Mouse (Mus musculus): ENCODE data around the gene Trpm8. TPM values are rescaled to one million over a fixed set of nuclear protein-coding genes. Genes with fewer than 3 reads are reported as not detected.

The Trpm8 gene
- polyA plus RNA-seq, 1 experiment = not detected

DNA sequence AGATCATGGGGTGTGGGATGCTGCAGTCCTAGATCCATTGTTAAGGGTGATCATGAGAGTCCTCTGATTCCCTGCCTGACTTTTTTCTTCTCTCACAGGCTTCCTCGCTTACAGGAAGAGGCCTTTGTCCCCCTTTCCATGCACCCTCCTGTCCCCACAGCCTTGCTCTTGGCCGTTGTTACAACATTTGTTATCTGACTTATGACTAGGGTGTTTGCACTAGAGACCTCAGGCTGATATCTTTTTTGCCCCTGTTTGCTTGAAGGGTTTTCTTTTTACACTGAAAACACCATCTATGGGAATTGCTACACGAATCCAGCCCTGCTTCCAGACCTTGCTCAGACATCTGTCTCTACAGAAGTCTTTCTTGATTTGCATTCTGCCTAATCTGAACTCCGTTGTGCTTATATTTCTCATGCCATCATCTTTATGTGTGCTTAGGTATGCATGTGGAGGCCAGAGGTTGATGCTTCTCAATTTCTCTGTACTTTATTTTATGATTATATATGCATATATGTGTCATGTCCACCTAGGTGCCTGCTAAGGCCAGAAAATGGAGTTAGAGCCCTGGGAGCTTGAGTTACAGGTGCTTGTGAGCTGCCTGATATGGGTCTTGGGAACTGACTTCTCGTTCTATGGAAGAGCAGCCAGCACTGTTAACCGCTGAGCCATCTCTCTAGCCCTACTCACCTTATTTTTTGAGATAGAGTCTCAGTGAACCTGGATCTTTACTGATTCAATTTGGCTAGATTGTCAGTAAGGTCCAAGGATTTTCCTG lies 27.7 kb downstream of the Trpm8 start:
- Histone ChIP-seq H3K27ac (ENCODE audit: insufficient read depth, low read length) (no peak overlapping the region), H3K27me3 (ENCODE audit: control insufficient read depth, insufficient read depth, low read length) (no peaks in the 10 kb centered on the region), H3K4me1 (ENCODE audit: control insufficient read depth, insufficient read depth, insufficient read length) (no peaks in the 10 kb centered on the region), H3K4me3 (ENCODE audit: extremely low read depth, insufficient read depth, insufficient read length) (no peak overlapping the region), H3K36me3 (ENCODE audit: control insufficient read depth, insufficient read depth, low read length) (no peaks in the 10 kb centered on the region)
- WGBS = 42% methylated on average over 6 of the region's 6 CpGs
- TF ChIP-seq POLR2A (IDR thresholded peaks at IDR 0.05; ENCODE audit: low read depth, low read length) (no peak), CTCF (IDR thresholded peaks at IDR 0.05; ENCODE audit: extremely low read depth, insufficient read depth, insufficient read length, insufficient replicate concordance) (no peak)
- DNase-seq (ENCODE audit: low read depth in 1 of 2, low spot score in 2 of 2) = no peak

DNA sequence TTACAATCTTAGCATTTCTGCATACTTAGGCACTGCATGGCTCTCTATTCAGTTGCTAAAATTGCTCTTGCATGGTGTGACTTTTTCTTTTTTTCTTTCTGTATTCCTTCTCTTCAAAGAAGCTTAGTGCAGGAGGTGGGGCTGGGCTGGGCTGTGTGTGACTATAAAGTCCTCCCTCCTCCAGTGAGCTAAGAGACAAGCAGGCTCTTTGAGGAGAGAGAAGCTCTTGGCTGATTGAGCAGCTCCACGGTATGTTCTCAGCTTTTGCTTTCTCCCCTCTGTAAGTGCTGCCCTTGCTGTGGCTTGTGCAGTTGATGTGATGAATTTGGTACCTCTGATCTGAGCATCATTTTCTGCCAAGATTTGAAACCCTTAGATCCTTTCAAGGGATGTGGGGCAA lies 29.1 kb downstream of the Trpm8 start:
- Histone ChIP-seq H3K4me3 (ENCODE audit: extremely low read depth, insufficient read depth, insufficient read length) (no peak overlapping the region), H3K27ac (ENCODE audit: insufficient read depth, low read length) (no peak overlapping the region), H3K27me3 (ENCODE audit: control insufficient read depth, insufficient read depth, low read length) (no peaks in the 10 kb centered on the region), H3K36me3 (ENCODE audit: control insufficient read depth, insufficient read depth, low read length) (no peaks in the 10 kb centered on the region), H3K4me1 (ENCODE audit: control insufficient read depth, insufficient read depth, insufficient read length) (no peaks in the 10 kb centered on the region)
- no peak for DNase-seq (ENCODE audit: low read depth in 1 of 2, low spot score in 2 of 2)
- TF ChIP-seq POLR2A (IDR thresholded peaks at IDR 0.05; ENCODE audit: low read depth, low read length) = no peak
- TF ChIP-seq CTCF (IDR thresholded peaks at IDR 0.05; ENCODE audit: extremely low read depth, insufficient read depth, insufficient read length, insufficient replicate concordance) = no peak
- WGBS = 76% methylated on average over 1 of the region's 1 CpGs

DNA sequence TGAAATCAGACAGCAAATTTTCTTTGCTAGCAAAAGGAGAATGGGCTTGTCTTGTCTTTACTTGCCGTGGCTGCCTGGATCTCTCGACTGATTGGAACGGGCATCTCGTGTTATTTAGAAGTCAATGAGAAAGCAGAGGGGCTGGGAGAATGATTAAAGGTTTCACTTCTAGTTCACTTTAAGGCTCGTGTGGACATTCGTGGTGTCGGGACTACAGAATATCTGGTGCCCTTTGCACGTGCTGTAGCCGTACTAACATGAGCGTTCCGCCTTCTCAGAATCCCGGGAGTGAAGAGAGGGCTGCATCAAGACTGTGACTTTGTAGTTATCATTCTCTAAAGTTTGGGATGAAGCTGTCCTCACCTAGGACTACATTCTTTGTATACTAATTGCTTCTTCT lies 29.7 kb downstream of the Trpm8 start:
- Histone ChIP-seq H3K27me3 (ENCODE audit: control insufficient read depth, insufficient read depth, low read length) (no peaks in the 10 kb centered on the region), H3K27ac (ENCODE audit: insufficient read depth, low read length) (no peak overlapping the region), H3K4me1 (ENCODE audit: control insufficient read depth, insufficient read depth, insufficient read length) (no peaks in the 10 kb centered on the region), H3K4me3 (ENCODE audit: extremely low read depth, insufficient read depth, insufficient read length) (no peak overlapping the region), H3K36me3 (ENCODE audit: control insufficient read depth, insufficient read depth, low read length) (no peaks in the 10 kb centered on the region)
- WGBS = 67% methylated on average over 12 of the region's 12 CpGs
- TF ChIP-seq CTCF (IDR thresholded peaks at IDR 0.05; ENCODE audit: extremely low read depth, insufficient read depth, insufficient read length, insufficient replicate concordance) = no peak
- no peak for TF ChIP-seq POLR2A (IDR thresholded peaks at IDR 0.05; ENCODE audit: low read depth, low read length)
- no peak for DNase-seq (ENCODE audit: low read depth in 1 of 2, low spot score in 2 of 2)

DNA sequence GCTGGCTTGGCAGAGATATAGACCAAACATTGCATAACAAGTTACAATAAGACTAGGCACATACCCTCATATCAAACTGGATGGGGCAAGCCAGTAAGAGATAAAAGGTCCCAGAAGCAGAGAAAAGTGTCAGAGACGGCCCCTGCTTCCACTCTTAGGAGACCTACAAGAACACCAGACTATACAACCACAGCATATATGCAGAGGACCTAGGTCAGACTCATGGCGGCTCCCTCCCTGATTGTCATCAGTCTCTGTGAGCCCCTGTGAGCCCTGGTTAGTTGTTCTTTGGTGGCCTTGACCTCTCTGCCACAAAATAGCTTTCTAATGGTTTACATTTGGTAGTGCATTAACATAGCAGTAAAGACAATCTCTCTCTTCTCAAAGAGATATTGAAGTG lies 31.6 kb downstream of the Trpm8 start:
- no peak overlapping the region for H3K4me3 ChIP-seq (ENCODE audit: extremely low read depth, insufficient read depth, insufficient read length)
- no peaks in the 10 kb centered on the region for H3K27me3 ChIP-seq (ENCODE audit: control insufficient read depth, insufficient read depth, low read length)
- DNase-seq (ENCODE audit: low read depth in 1 of 2, low spot score in 2 of 2) = no peak
- H3K27ac ChIP-seq (ENCODE audit: insufficient read depth, low read length) = no peak overlapping the region
- H3K36me3 ChIP-seq (ENCODE audit: control insufficient read depth, insufficient read depth, low read length) = no peaks in the 10 kb centered on the region
- WGBS = 46% methylated on average over 2 of the region's 2 CpGs
- no peaks in the 10 kb centered on the region for H3K4me1 ChIP-seq (ENCODE audit: control insufficient read depth, insufficient read depth, insufficient read length)
- TF ChIP-seq POLR2A (IDR thresholded peaks at IDR 0.05; ENCODE audit: low read depth, low read length) = no peak
- TF ChIP-seq CTCF (IDR thresholded peaks at IDR 0.05; ENCODE audit: extremely low read depth, insufficient read depth, insufficient read length, insufficient replicate concordance) = no peak

DNA sequence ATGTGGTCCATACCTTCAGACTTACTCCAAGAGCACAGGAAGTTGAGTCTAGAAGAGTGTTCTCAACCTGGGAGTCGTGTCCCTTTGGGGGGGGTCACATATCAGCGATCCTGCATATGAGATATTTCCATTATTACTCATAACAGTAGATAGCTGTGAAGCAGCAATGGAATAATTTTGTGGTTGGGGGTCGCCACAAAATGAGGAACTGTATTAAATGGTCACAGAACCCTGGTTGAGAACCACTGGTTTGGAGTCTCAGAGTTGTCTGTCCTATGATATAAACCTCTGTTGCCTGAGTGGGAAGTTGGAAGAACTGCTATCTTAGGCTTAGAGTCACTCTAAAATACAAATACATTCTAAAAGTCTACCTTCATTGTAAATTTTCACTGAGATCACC lies 32.4 kb downstream of the Trpm8 start:
- H3K27ac ChIP-seq (ENCODE audit: insufficient read depth, low read length) = no peak overlapping the region
- no peaks in the 10 kb centered on the region for H3K4me1 ChIP-seq (ENCODE audit: control insufficient read depth, insufficient read depth, insufficient read length)
- H3K4me3 ChIP-seq (ENCODE audit: extremely low read depth, insufficient read depth, insufficient read length) = no peak overlapping the region
- DNase-seq (ENCODE audit: low read depth in 1 of 2, low spot score in 2 of 2) = no peak
- H3K36me3 ChIP-seq (ENCODE audit: control insufficient read depth, insufficient read depth, low read length) = no peaks in the 10 kb centered on the region
- H3K27me3 ChIP-seq (ENCODE audit: control insufficient read depth, insufficient read depth, low read length) = no peaks in the 10 kb centered on the region
- no peak for TF ChIP-seq CTCF (IDR thresholded peaks at IDR 0.05; ENCODE audit: extremely low read depth, insufficient read depth, insufficient read length, insufficient replicate concordance)
- TF ChIP-seq POLR2A (IDR thresholded peaks at IDR 0.05; ENCODE audit: low read depth, low read length) = no peak
- 43% methylated on average over 3 of the region's 3 CpGs for WGBS

DNA sequence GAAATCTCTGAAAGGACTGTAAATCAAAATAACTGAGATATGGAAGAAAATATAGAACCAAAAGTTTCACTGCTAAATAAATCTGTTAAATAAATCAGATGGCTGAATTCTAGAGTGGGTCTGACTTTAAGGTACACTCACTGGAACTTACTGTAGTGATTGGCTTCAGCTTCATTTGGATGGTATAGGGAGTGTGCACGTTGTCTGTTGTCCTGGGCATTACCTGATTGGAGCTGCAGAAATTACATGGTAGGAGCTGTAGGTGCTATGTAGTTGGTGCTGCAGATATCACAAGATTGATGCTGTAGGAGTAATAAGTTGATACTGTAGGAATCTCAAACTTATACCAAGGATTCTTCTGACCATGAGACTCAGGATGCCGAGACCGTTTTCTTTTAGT lies 32.9 kb downstream of the Trpm8 start:
- DNase-seq (ENCODE audit: low read depth in 1 of 2, low spot score in 2 of 2) = no peak
- Histone ChIP-seq H3K27ac (ENCODE audit: insufficient read depth, low read length) (no peak overlapping the region), H3K4me1 (ENCODE audit: control insufficient read depth, insufficient read depth, insufficient read length) (no peaks in the 10 kb centered on the region), H3K36me3 (ENCODE audit: control insufficient read depth, insufficient read depth, low read length) (no peaks in the 10 kb centered on the region), H3K27me3 (ENCODE audit: control insufficient read depth, insufficient read depth, low read length) (no peaks in the 10 kb centered on the region), H3K4me3 (ENCODE audit: extremely low read depth, insufficient read depth, insufficient read length) (no peak overlapping the region)
- WGBS = 62% methylated on average over 3 of the region's 3 CpGs
- TF ChIP-seq CTCF (IDR thresholded peaks at IDR 0.05; ENCODE audit: extremely low read depth, insufficient read depth, insufficient read length, insufficient replicate concordance) (no peak), POLR2A (IDR thresholded peaks at IDR 0.05; ENCODE audit: low read depth, low read length) (no peak)

DNA sequence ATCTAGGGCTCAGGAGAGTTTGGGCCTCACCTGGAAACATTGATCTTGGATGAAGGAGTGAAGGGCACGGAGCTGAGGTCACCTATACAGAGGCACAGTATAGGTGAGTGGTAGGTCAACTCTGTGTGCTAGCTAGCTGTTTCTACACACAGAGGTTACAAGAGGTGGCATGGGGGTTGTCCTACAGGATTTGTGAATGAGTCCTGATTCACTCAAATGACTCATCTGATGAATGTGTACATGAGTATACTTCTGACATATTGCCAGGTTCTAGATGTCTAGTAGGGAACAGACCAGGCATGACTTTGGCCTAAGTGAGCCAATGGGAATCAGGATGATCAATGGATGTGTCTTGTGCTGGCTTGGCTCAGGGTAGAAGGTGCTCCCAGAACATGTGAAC lies 39.8 kb downstream of the Trpm8 start:
- no peak for TF ChIP-seq POLR2A (IDR thresholded peaks at IDR 0.05; ENCODE audit: low read depth, low read length)
- TF ChIP-seq CTCF (IDR thresholded peaks at IDR 0.05; ENCODE audit: extremely low read depth, insufficient read depth, insufficient read length, insufficient replicate concordance) = no peak
- Histone ChIP-seq H3K4me1 (ENCODE audit: control insufficient read depth, insufficient read depth, insufficient read length) (no peaks in the 10 kb centered on the region), H3K27ac (ENCODE audit: insufficient read depth, low read length) (no peak overlapping the region), H3K4me3 (ENCODE audit: extremely low read depth, insufficient read depth, insufficient read length) (no peak overlapping the region), H3K27me3 (ENCODE audit: control insufficient read depth, insufficient read depth, low read length) (no peaks in the 10 kb centered on the region), H3K36me3 (ENCODE audit: control insufficient read depth, insufficient read depth, low read length) (no peaks in the 10 kb centered on the region)
- no peak for DNase-seq (ENCODE audit: low read depth in 1 of 2, low spot score in 2 of 2)
- 81% methylated on average over 1 of the region's 1 CpGs for WGBS

Data from spleen, adult 2 months (tissue).